Mouse (Mus musculus) cerebellum, adult (tissue): ENCODE measurements at regions not wholly inside any gene's neighbourhood (a gene's known extent, or its start where the extent isn't known, plus 50 kb on each side); places are given as distances from the start of the nearest gene placed in this dataset.

Experiments
- ATAC-seq: cut with Nextera tagmentation; 2 replicates; pipeline ENCODE4 v1.9.2; 2017; ENCODE audit warnings: mild to moderate bottlenecking, moderate library complexity, mixed read lengths; ENCODE audit not compliant: insufficient number of reproducible peaks, low FRiP score, low TSS enrichment

- ATAC-seq: no peak
These were observed 245.9 kb upstream of the Lcorl start for GRCm38 (mm10) chr5:46103350-46103749.

- no peak for ATAC-seq
These were observed 235.1 kb upstream of the Lcorl start for GRCm38 (mm10) chr5:46092549-46092948.

- ATAC-seq: no peak
These were observed 229.5 kb upstream of the Lcorl start for GRCm38 (mm10) chr5:46086885-46087284.

GRCm38 (mm10) chr5:46083293-46083692 is 225.9 kb upstream of the Lcorl start:
- no peak for ATAC-seq

GRCm38 (mm10) chr5:46073744-46074143 is 216.3 kb upstream of the Lcorl start:
- ATAC-seq: no peak

GRCm38 (mm10) chr5:46073136-46073535 is 215.7 kb upstream of the Lcorl start:
- no peak for ATAC-seq

GRCm38 (mm10) chr5:46059910-46060309 is 202.5 kb upstream of the Lcorl start:
- ATAC-seq: no peak

GRCm38 (mm10) chr5:46054850-46055249 is 197.4 kb upstream of the Lcorl start:
- no peak for ATAC-seq

- ATAC-seq: no peak
These were observed 185.4 kb upstream of the Lcorl start for GRCm38 (mm10) chr5:46042684-46043348.

GRCm38 (mm10) chr5:46033008-46033676 is 175.7 kb upstream of the Lcorl start:
- ATAC-seq: peak; percentile 84

GRCm38 (mm10) chr5:46032206-46032605 is 174.8 kb upstream of the Lcorl start:
- no peak for ATAC-seq

- no peak for ATAC-seq
These were observed 166.7 kb upstream of the Lcorl start for GRCm38 (mm10) chr5:46024138-46024537.

GRCm38 (mm10) chr5:46023456-46023855 is 166.0 kb upstream of the Lcorl start:
- ATAC-seq: no peak

GRCm38 (mm10) chr5:46022047-46022422 is 164.6 kb upstream of the Lcorl start:
- ATAC-seq: no peak

- ATAC-seq: no peak
These were observed 164.1 kb upstream of the Lcorl start for GRCm38 (mm10) chr5:46021398-46022046.

- ATAC-seq: no peak
These were observed 162.8 kb upstream of the Lcorl start for GRCm38 (mm10) chr5:46020175-46020574.

GRCm38 (mm10) chr5:46007446-46007845 is 150.0 kb upstream of the Lcorl start:
- ATAC-seq: no peak

GRCm38 (mm10) chr5:46006691-46007090 is 149.3 kb upstream of the Lcorl start:
- no peak for ATAC-seq

GRCm38 (mm10) chr5:46006228-46006627 is 148.8 kb upstream of the Lcorl start:
- no peak for ATAC-seq

- no peak for ATAC-seq
These were observed 148.2 kb upstream of the Lcorl start for GRCm38 (mm10) chr5:46005631-46006030.

- ATAC-seq: no peak
These were observed 144.6 kb upstream of the Lcorl start for GRCm38 (mm10) chr5:46002011-46002410.

- no peak for ATAC-seq
These were observed 100.4 kb upstream of the Lcorl start for GRCm38 (mm10) chr5:45957766-45958165.
